In genomic region chr13:113079021-113079420, GRCm38 (mm10) we compare ENCODE assay signal across 32 mouse cellular contexts. TPM values are rescaled to one million over a fixed set of nuclear protein-coding genes. Genes with fewer than 3 reads are reported as not detected.
DNase-seq lines count a peak whose midpoint lies in the region; ATAC-seq lines count a peak whose summit lies in the region.
"Had no signal": no experiment of that assay in that cellular context is flagged by ENCODE, and none has a peak within 500 bp of the region (broad histone marks: within the 10 kb centered on the region; RNA-seq: fewer than 3 reads in every experiment).

No protein-coding gene starts in this region.

- WGBS in midbrain, embryonic 13.5 days = 29% methylated on average over 9 of the region's 9 CpGs

- no peaks in the 10 kb centered on the region for H3K36me3 ChIP-seq in midbrain, embryonic 13.5 days
- H3K36me3 ChIP-seq: forebrain, embryonic 15.5 days; hindbrain, embryonic 13.5 days; limb, embryonic 10.5 days; limb, embryonic 15.5 days; liver, embryonic 13.5 days had no signal

- H3K9ac ChIP-seq in midbrain, embryonic 13.5 days (replicated peaks) = no peak overlapping the region
- H3K9ac ChIP-seq: forebrain, embryonic 15.5 days; hindbrain, embryonic 13.5 days; limb, embryonic 15.5 days; liver, embryonic 13.5 days had no signal

- no peak overlapping the region; the same call in 1 of the 2 replicates for H3K4me2 ChIP-seq in midbrain, embryonic 13.5 days (replicated peaks)
- H3K4me2 ChIP-seq: forebrain, embryonic 15.5 days; heart, embryonic 11.5 days; hindbrain, embryonic 13.5 days; limb, embryonic 15.5 days; liver, embryonic 13.5 days had no signal

- peak; percentile 82 for ATAC-seq in midbrain, embryonic 13.5 days
- ATAC-seq: forebrain, embryonic 15.5 days had no signal

- peaks cover 7% of the 10 kb centered on the region for H3K4me1 ChIP-seq in midbrain, embryonic 13.5 days (replicated peaks)
- H3K4me1 ChIP-seq: forebrain, embryonic 15.5 days; hindbrain, embryonic 13.5 days; limb, embryonic 10.5 days; limb, embryonic 15.5 days; liver, embryonic 13.5 days had no signal

- H3K27ac ChIP-seq in midbrain, embryonic 13.5 days = no peak overlapping the region
- H3K27ac ChIP-seq: forebrain, embryonic 15.5 days; gastrocnemius, adult 2 months; hindbrain, embryonic 13.5 days; kidney, postnatal 0 days; limb, embryonic 10.5 days; limb, embryonic 15.5 days; liver, embryonic 13.5 days; macrophage had no signal

- DNase-seq in retina, postnatal 1 day = peak; percentile 33
- DNase-seq in retina, embryonic 14.5 days (ENCODE audit: low spot score) = no peak
- DNase-seq in embryo, embryonic 11 days = peak; percentile 16
- no peak for DNase-seq in cerebellum, adult 11-12 months
- no peak for DNase-seq in MN1 (ENCODE audit: low spot score)
- no peak for DNase-seq in right cerebral cortex, postnatal 4 days
- DNase-seq: adrenal gland, adult 8-10 months; B cell, adult 2 months; cerebellum, adult 11 months; cerebellum, adult 9-11 months; gastrocnemius, adult 2 months; gastrocnemius, postnatal 36 days; heart, adult 18-20 months; heart, postnatal 36 days; kidney, adult 8-10 months; kidney, postnatal 4 days; layer of hippocampus, postnatal 36 days; liver, embryonic 13.5 days; lung, adult 2 months; lung, postnatal 10 days; thymus, postnatal 25 days had no signal

- no peaks in the 10 kb centered on the region for H3K9me3 ChIP-seq in midbrain, embryonic 13.5 days
- H3K9me3 ChIP-seq: forebrain, embryonic 15.5 days; hindbrain, embryonic 13.5 days; limb, embryonic 10.5 days; limb, embryonic 15.5 days; liver, embryonic 13.5 days had no signal

- no peak overlapping the region for H3K4me3 ChIP-seq in midbrain, embryonic 13.5 days (replicated peaks)
- H3K4me3 ChIP-seq: forebrain, embryonic 15.5 days; gastrocnemius, adult 2 months; hindbrain, embryonic 13.5 days; limb, embryonic 10.5 days; limb, embryonic 15.5 days; liver, embryonic 13.5 days had no signal

- no peaks in the 10 kb centered on the region for H3K27me3 ChIP-seq in midbrain, embryonic 13.5 days
- H3K27me3 ChIP-seq: forebrain, embryonic 15.5 days; hindbrain, embryonic 13.5 days; limb, embryonic 15.5 days; liver, embryonic 13.5 days had no signal

RNA-seq across cellular contexts. Expression of gene Gzma, which starts 21.8 kb away (rescaled TPM):
- not detected in 2 replicates for polyA plus RNA-seq in midbrain, embryonic 13.5 days (2015; fragmentation: Nextera tagmentation; extraction: Ambion mirVana)
- polyA plus RNA-seq: embryonic facial prominence, embryonic 11.5 days; forebrain, embryonic 15.5 days; heart, embryonic 11.5 days; hindbrain, embryonic 13.5 days; limb, embryonic 10.5 days; limb, embryonic 15.5 days; liver, embryonic 13.5 days; macrophage; neural tube, embryonic 11.5 days had no signal

RNA-seq across cellular contexts. Expression of gene Gpx8, which starts 32.8 kb away (rescaled TPM):
- polyA plus RNA-seq in midbrain, embryonic 13.5 days (2015; fragmentation: Nextera tagmentation; extraction: Ambion mirVana) = 65.2 and 68.5 TPM in 2 replicates
- polyA plus RNA-seq: macrophage had no signal

RNA-seq across cellular contexts. Expression of gene Cdc20b, which starts 44.1 kb away (rescaled TPM):
- 0.35 and 0.50 TPM in 2 replicates for polyA plus RNA-seq in midbrain, embryonic 13.5 days (2015; fragmentation: Nextera tagmentation; extraction: Ambion mirVana)
- polyA plus RNA-seq: embryonic facial prominence, embryonic 11.5 days; intestine, embryonic 14.5 days; kidney, postnatal 0 days; limb, embryonic 10.5 days; limb, embryonic 15.5 days; liver, embryonic 13.5 days; macrophage; neural tube, embryonic 11.5 days had no signal

Comparison
In these comparisons a context has a peak if more than half of its experiments do, and no peak if none do; other contexts are left out.
1. DNase-seq: peak in retina, postnatal 1 day (single experiment) and embryo, embryonic 11 days (single experiment); none in retina, embryonic 14.5 days (single experiment), cerebellum, adult 11-12 months (single experiment), MN1 (single experiment) and right cerebral cortex, postnatal 4 days (single experiment).